Mouse (Mus musculus): ENCODE results near the gene Prl2a1.
"Not testable (repeated sequence)": the region's sequence is repeated elsewhere in the genome, so short reads cannot be mapped to it uniquely, and the experiment has no call there.

Prl2a1 gene

DNA sequence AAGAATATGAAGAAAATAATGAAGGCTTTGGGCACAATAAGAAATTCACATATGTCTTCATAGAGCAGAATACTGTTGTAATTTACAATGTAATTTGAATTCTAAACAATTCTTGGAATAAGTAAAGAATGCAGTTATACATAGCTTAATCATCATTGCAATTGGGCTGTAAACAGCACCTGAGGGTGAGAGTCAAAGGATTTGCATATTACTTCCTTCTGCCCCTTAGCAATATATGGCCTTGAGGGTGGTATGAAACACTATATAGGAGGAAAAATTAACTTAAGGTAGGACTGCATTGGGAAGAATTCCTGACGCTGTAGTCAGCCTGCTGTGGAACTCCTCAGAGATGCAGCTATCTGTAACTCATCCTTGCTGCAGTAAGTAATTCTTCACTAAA, at the start of gene Prl2a1:
TSS of gene Prl2a1 (plus strand) at position 301 of the 400 bp plus-strand sequence.
- no peak for DNase-seq (ENCODE audit: extremely low spot score, low read depth, low spot score)

DNA sequence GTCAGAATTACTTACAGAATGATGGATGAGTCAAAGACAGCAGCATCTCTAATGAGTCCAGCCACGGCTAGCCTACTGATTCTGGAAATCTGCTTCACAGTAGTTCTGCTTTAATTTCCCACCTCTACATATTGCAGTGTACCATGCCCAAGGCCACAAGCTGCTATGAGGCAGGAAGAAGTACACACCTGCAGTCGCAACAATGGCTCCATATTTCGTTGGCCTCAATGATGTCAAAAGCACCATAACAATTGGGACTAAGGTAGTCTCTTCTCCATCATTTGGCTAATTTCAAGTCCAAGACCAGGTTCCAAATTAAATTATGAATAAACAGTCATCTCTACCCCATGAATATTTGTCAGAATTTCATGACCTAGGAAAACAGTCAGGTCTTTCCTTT, 20.8 kb upstream of the Prl2a1 start, which contains the start of gene Prl7c1:
TSS of gene Prl7c1 (minus strand) at position 101 of the 400 bp plus-strand sequence.
- not testable (repeated sequence) for DNase-seq (ENCODE audit: extremely low spot score, low read depth, low spot score)

DNA sequence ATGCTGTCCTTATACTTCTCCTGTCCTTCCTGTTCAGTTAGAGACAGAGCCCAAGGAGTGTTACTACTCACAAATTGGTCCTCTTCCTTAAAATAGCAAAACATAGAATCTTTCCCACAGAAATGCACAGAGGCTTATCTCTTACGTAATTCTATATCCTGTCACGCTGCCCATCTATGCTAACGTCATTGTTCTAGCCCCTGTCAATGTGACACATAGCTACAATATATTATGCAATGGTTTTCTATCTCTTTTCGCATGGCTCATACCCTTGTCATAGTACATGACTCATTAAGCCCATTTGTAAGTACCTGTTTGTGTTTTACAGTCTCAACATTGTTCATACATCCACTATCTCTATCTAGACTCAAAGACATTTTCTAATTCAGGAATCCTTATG, 2.2 kb upstream of the Prl2a1 start:
- no peak for DNase-seq (ENCODE audit: extremely low spot score, low read depth, low spot score)

DNA sequence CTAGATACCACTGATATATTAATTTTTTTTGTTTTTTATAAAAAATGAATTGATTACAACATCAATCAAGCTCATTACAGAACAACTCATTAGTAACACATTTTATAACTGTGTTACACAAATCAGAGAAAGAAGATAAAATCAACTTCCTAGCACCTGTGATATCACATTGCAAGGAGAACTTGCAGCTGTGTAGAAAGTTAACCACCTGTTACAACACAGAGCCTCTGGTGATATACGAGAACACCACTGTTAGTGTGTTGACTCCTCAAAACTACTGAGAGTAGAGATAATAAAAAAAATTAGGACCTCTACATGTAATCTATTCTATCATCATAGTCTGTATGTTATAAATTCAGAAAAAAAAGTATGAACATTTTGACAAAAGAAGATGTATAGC, 1.3 kb downstream of the Prl2a1 start:
- DNase-seq (ENCODE audit: extremely low spot score, low read depth, low spot score): no peak

DNA sequence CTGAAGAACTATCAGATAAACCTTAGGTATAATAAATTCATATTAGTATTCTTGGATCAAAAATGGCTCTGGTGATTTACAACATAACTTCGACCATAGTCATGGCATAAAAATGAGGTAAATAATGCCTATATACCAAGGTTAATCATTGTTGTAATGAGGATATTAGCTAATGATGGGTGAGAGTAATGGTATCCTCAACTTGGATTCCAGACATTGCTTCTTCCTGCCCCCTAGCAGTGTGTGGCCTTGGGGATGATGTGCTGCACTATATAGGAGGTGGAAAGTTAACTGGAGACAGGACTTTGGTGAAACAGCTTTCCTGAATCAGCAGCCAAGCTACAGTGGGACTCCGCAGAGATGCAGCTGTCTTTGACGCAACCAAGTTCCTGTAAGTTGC, 47.6 kb downstream of the Prl2a1 start, which contains the start of gene Prl2c1:
TSS of gene Prl2c1 (plus strand) at position 301 of the 400 bp plus-strand sequence.
- DNase-seq (ENCODE audit: extremely low spot score, low read depth, low spot score): no peak

Measured in hindlimb bud, embryonic 11.5 days (tissue).